Mouse (Mus musculus) adrenal gland, adult 18-20 months (tissue): Measurements from ENCODE around the gene Grk6. TPM values are rescaled to one million over a fixed set of nuclear protein-coding genes. Genes with fewer than 3 reads are reported as not detected.

Experiments
- DNase-seq, 2 experiments: peaks; one replicate each; pipeline ENCODE4 v3.0.0; 2021 to 2022; ENCODE audit warnings: low spot score in 2 of 2
- long read RNA-seq, 2 experiments: library from polyadenylated mRNA; stranded (forward); transcript quantifications; one replicate each; pipeline ENCODE4 v2.0.0; 2021
- total RNA-seq, 2 experiments: library from RNA; stranded (reverse); gene quantifications; 1 replicate in 1 of 2; 2 replicates in 1 of 2; pipeline ENCODE4 v1.2.3; 2021

The Grk6 gene
- 10 to 100 TPM; 27.1 to 33.1 TPM for total RNA-seq
- long read RNA-seq, experiment 1, transcript Grk6-203 (16 exons, 1,997 nt): minor isoform, 6 of 44 reads
- long read RNA-seq, experiment 1, transcript Grk6-201 (16 exons, 2,994 nt): major isoform, 22 of 44 reads
- long read RNA-seq, experiment 1, partial matches to known transcripts: 6 of 44 reads
- long read RNA-seq, experiment 1, other reads (novel, unspliced or antisense): 9 of 44 reads
- long read RNA-seq, experiment 2, transcript Grk6-203 (16 exons, 1,997 nt): minor isoform, 15 of 65 reads
- long read RNA-seq, experiment 2, transcript Grk6-201 (16 exons, 2,994 nt): major isoform, 40 of 65 reads
- long read RNA-seq, experiment 2, partial matches to known transcripts: 3 of 65 reads
- long read RNA-seq, experiment 2, other reads (novel, unspliced or antisense): 5 of 65 reads

DNA sequence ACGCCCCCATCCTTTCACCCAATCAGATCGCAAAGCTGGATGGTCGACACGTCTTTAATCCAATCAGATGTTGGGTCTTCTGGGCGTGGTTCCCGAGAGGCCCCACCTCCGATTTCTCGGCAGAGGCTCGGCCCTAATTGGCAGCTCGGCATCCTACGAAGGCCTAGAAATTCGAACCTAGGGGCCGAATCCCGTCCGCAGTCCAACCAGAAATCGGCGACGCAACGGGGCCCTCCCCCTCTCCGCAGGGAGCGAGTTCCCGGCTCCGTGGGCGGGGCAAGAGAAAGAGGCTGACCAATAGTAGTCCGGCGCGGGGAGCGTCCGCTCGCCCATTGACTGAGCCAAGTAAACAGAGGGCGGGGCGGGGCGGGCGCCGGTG lies at the start of gene Grk6:
Grk6 (plus strand) TSS at position 136 of the 379 bp plus-strand sequence.
- DNase-seq: peak; percentile 95 to 97

DNA sequence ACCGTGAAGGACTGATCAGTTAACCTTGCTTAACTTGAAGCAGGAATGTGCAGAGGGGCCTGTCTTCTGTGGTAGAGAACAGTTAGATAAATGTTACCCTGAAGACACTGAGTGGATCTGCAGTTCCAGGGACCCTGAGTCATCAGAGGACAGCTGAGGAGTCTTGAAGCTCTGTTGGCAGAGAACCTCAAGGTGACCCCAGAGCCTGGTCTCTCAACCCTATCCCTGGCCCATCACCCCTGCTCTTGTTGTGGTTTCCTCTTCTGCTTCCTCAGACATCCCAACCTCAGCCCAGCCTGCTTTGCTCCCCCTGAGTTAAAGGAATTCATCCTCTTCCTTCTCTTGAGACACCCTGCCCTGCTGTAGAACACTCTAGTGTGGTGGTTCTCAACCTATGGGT lies 46.8 kb upstream of the Grk6 start, which contains the start of gene Slc34a1:
Slc34a1 (plus strand) TSS at position 100 of the 400 bp plus-strand sequence.
- DNase-seq: no peak

DNA sequence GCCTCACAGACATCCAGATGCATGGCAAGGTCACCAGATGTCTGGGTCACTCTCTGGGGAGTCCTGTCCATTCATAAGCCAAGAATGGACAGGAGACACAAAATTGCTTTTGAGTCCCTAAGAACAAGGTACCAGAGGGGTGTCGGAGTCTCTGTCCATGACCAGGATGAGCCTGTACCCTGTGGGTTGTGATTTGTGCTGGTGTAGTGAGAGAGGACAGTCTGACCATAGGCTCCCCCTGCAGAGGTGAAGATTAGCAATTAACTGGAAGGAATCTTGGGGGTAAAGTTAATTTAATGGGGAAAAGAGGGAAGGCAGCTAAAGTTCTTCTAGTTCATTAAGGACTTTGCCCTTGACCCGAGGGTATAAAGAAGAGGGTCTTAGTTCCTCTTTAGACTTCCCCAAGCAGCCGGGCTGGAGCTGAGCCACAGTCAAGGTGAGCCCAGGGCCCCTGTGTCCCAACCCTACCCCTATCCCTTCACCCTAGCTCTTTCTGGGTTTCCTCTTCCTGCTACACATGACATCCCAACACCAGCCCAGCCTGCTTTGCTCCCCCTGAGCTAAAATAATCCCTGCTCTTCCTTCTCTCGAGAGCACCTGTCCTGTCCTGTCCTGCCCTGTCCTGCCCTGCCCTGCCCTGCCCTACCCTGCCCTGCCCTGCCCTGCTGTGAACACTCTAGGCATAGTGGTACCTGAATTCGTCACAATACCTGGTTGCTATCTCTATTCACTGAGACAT lies 45.4 kb upstream of the Grk6 start:
- DNase-seq: no peak

DNA sequence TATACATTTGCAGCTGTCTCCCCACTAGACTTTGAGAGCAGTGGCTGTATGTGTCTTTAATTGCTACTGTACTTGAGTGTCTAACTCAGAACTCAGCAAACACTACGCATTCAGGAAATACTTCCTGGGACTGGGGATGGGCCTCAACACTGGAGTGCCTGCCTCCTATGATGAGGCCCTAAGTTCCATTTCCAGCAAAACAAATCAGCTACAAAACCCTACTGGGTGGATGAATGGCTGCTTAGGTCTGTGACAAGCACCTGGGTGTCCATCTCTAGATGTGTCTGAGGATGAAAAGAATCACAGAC lies 44.9 kb upstream of the Grk6 start:
- DNase-seq: no peak

DNA sequence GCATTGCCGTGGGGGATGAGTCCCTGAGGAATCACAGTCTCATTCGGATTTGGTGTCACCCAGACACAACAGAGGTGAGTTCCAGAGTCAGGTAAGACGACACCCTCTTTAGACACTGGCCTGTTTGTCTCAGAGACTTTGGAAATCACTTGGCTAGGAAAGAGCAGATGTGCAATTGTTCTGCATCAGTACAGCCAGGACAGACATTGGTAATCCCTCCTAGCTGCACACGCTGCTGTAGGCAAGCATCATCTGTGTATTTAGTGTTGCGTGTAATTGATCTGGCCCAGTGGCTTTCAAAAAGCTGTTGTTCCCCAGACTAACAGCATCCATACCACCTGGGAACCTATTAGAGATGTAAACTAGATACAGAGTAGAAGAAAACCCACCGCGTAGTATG lies 41.6 kb upstream of the Grk6 start:
- no peak for DNase-seq

DNA sequence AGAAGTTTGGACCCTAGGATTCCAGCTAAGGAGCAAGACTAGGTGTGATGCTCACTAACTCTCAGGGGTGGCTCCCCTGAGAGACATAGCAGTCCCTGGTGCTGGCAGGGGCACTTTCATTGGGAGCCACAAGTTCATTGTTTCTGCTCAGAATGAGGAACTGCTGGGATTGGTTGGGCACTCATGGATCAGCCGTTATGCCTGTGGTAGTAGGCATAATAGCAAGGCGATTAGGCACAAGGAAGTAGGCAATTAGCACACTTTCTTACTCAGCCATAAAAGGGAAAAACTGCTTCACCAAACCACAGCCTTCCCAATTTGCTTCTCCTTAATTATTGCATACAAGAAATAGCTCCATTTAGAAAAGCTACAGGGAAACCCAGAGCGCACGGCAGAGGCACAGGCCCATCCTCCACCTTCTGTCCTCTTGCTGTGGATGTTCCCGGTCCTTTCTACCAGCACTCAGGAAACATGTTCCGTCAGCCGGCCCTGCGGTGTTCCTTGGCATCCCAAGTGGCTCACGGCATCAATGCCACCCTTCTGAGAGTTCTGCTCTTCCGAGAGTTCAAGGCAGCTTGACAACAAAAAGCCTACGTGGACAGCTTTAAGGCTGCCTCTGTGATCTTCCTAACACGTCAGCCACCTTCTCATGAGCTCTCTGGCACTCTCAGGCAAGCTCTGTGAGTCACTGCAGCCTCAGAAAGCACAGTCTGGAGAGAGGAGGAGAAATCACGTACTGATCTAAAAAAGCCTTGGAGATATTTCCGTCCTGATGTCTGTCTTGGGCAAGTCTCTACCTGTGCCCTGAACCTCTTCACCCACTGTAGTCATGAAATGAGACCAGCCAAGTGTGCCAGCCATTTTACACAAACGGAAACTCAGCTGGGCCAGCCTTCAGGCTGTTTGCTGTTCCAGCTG lies 40.7 kb upstream of the Grk6 start:
- no peak for DNase-seq

DNA sequence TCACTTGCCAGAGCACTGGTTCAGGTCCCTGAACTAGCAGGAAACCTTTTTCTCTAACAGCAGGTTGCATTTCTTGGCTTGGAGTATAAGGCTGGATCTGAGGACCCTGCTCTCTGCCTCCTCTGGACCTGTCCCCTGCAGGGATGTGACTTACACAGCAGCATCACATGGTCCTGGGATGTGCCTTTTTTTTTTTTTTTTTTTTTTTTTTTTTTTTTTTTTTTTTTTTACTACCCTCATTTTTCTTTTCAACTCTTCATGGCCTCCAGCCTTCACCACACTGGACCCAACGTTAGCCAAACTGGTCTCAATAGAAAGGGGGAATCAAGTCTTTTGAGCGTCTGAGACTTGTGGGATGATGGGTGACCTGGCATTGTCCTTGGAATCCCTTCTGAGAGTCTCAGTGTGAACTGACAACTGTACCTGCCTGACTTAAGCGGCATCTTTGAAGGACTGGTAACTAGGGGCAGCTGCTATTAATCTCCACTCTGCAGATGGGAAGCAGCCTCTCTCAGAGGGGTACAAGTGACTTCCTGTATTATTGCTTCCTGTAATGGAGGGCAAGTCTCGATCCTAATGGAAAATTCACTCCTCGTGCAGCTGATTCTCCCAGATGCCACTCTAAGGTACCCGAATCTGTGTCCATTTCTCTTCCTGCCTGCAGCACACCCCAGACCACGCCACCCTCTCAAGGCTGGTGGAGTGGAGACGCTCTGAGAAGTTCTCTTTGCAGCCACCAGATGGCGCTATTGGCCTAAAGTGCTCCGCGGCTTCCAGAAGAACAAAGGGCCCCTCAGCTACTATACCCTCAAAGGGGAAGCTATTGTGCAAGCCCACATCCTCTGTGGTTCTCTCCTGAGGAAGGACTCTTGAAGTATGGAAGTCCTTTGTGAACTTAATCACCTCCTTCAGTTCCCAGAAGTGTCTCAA lies 39.8 kb upstream of the Grk6 start:
- DNase-seq: peak; percentile 75 to 79

DNA sequence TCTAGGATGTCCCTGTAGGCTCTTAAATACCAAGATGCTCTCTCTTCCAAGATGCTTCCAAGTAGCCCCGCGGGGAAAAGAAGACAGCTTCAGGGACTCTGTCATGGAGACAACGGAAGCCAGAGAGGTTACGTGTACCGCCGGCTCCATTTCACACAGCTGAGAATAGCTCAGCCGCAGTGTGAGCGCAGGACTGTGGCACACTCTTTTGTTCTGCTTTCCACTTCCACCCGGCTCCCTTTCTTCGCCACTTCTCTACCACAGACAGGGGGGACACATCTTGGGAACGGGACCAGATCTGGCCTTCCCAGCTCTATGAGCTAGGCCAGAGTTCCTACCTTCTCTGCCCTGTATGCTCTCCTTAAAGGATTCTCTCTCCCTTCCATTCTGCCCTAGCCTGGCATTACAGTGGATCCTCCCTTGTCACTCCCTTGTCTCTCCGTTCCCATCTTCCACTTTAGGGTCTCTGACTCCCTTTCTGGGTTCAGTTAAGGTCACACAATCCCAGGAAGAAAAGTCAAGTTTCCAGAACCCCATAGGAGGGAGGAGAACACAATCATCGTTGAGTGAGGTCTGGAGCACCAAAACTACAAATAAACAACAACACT lies 39.0 kb upstream of the Grk6 start:
- no peak for DNase-seq

DNA sequence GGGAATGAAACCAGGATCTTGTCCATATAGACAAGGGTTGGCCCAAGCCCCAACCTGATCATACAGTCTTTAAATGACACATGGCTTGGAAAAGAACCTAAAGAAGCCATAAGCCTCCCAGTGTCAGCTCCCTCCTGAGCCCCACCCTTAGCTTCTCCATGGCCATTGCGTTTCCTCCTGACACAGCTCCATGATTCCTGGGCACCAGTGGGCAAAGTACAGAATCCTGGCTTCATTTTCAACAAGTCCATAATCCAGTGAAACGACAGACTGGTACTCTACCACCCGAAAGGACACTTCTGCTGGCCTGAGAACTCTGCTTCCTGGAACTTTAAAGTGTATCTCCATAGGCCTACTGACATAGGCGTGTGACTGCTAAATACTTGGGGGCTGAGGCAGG lies 37.5 kb upstream of the Grk6 start:
- DNase-seq: no peak

DNA sequence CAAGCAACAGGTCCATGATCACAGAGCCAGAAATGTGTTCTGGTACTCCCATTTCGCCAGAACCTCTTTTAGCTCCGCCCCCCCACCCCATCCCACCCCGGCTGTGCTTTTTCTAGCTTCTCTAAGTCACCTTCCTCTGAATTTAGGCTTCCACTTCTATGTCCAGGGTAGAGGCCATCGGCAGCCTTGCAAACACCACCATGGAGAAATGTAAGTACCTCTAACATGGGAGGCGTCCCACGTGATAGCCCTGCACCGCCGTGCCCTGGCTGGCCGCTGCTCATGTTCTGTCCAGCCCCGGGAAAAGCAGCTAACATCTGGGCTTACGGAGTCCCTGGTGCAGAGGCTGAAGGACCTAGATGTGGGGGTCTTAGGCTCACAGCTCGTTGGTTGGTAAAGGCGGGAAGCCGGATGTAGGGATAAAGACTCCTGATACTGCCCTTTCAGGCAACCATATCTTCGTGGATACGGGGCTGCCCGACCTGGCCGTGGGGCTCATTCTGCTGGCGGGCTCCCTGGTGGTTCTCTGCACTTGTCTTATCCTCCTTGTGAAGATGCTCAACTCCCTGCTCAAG lies 36.2 kb upstream of the Grk6 start:
- DNase-seq: no peak

DNA sequence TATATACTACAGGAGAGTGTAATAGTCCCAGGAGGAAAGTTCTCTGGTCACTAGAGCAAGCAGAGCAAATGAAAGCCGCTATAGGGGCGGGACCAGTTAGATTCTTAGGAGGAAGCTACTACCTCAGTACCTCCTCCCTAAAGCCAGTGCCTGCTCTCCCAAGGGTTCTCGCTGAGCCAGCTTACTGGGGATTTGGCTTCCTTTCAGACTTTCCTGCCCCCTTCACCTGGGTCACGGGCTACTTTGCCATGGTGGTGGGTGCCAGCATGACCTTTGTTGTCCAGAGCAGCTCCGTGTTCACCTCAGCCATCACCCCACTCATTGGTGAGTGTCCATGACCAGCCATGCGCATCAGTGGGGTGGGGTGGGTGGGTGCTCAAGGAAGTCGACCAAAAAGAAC lies 33.0 kb upstream of the Grk6 start:
- no peak for DNase-seq

DNA sequence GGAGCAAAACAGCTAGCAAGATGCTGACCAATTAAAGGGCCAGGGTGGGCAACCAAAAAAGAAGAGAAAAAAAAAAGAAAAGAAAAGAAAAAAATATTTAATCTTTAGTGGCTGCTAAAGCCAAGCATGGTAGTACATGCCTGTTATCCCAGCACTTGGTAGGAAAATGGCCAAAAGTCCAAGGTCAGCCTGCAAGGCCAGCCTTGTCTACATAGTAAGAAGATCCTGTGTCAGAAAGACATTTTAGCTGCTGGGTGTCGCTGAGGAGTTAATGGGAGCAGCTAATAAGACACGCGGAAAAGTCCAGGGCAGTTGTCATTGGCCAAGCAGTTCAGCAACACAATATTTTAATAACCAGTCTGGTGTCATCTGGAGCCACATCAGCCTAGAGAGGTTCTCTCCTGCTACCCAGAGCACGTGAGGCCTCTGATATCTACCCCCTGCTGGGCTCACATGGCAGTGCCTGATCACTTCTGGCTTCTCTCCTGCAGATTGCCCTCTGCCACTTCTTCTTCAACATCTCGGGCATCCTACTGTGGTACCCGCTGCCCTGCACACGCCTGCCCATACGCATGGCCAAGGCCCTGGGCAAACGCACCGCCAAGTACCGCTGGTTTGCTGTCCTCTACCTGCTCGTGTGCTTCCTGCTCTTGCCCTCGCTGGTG lies 32.1 kb upstream of the Grk6 start:
- DNase-seq: no peak

DNA sequence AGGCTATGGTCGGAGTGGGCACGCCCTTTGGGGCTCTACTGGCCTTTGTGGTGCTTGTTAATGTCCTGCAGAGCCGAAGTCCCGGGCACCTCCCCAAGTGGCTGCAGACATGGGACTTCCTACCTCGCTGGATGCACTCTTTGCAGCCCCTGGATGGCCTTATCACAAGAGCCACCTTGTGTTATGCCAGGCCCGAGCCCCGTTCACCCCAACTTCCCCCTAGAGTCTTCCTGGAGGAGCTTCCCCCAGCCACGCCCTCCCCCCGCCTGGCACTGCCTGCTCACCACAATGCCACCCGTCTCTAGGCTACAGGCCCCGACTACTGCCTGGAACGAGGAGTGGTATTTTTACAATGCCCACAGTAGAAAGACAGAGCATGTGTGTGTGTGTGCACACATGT lies 31.5 kb upstream of the Grk6 start:
- no peak for DNase-seq

DNA sequence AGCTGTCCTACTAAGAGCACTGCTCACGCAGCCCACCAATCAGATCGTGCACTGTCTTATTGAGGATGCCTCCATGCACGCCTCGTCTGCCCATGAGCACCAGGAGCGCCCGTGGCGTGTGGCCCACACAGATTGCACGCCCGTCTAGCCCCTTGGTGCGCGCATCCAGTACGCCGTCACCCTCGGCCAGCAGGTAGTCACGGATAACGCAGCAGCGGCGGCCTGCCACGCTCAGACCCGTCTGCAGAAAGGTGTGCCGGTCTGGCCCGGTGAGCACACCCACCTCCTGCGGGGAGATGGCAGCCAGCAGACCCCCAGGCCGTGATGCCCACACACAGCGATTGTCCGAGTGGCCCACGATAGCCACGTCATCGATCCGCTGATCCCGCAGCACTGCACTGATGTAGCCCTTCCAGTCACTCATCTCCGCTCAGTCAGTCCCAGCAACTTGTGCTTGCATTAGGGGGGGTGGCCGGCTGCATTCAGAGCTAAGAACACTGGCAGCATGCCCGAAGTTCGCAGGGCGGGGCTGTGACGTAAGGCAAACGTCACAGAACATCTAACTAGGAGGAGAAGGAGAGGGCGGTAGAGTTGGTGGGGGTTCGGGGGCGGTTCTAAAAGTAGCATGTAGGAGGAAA lies 30.0 kb upstream of the Grk6 start, which contains the start of gene Pfn3:
Pfn3 (minus strand) TSS at position 490 of the 638 bp plus-strand sequence.
- DNase-seq: no peak

DNA sequence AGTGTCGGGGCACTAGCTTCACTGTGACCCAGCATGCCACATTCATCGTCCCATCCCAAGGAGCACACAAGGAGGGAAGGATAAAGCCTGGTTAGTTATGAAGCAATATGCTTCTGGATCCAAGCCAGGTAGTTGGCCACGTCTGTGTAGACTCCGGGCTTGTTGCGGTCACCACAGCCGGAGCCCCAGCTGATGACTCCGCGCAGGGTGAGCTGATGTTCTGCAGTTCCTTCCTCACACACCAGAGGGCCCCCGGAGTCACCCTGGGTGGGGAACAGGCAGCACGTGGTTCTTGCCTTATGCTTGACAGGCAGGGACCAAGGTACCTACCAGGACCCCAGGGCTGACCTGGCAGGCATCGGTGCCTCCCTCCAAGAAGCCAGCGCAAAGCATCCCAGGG lies 26.9 kb upstream of the Grk6 start:
- peak; percentile 91 to 92 for DNase-seq

DNA sequence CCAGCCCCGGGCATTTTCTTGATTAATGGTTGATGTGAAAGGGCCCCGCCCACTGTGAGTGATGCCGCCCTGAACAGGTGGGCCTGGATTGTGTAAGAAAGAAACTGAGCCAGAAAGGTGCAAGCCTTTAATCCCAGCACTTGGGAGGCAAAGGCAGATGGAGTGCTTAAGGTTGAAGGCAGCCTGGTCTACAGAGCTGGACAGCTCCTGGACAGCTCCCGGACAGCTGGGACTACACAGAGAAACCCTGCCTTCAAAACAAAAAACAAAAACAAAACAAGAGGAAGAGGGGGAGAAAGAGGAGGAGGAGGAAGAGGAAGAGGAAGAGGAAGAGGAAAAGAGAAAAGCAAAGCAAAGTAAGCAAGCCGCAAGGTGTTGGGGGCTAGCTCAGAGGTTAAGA lies 25.7 kb upstream of the Grk6 start:
- DNase-seq: no peak

DNA sequence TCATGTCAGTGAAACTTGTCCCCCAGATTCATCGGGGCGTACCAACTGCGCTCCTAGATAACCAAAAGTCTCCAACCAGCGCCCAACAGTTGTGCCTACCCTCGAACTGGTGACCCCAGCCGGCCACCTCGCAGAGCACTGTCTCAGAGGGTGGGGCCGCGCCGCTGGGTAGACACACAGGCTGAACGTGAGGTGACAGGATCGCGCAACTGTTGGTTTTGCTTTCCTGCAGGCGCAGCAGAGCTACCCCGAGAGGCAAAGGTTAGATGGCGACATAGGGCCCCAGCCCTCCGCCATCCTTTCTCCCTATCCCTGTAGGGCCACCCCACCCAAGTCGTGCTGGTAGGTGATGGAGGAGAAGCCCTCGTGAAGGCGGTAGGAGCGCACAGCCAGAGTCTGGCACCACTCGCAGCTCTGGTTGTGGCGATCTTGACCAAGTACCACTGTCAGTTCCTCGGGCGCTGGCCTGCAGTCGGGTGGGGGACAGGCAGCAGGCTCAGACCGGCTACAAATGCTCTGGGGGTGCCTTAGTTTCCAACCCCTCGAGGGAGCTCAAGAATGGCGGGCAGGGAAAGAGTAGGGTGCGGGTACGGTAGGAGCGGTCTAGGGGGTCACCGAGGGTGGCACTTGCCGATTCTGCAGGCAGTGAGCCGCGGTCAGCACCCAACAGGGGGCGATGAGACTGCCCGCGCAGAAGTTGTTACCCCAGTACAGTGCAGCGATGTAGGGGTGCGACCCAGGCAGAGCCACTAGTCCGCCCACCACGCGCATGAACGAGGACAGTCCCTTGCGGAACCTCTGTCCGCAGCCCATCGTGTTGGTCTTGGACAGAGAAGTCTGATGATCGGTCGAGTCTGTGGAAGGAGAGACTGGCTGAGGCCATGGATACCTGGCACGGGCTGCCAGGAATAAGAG lies 24.6 kb upstream of the Grk6 start:
- no peak for DNase-seq
